Mouse (Mus musculus) kidney, postnatal 14 days (tissue): ENCODE data around the gene 9930021J03Rik.

ENCODE experiments used
- DNase-seq: peaks from one replicate; pipeline ENCODE4 v3.0.0; 2022; ENCODE audit warnings: mixed read lengths

Gene 9930021J03Rik

DNA sequence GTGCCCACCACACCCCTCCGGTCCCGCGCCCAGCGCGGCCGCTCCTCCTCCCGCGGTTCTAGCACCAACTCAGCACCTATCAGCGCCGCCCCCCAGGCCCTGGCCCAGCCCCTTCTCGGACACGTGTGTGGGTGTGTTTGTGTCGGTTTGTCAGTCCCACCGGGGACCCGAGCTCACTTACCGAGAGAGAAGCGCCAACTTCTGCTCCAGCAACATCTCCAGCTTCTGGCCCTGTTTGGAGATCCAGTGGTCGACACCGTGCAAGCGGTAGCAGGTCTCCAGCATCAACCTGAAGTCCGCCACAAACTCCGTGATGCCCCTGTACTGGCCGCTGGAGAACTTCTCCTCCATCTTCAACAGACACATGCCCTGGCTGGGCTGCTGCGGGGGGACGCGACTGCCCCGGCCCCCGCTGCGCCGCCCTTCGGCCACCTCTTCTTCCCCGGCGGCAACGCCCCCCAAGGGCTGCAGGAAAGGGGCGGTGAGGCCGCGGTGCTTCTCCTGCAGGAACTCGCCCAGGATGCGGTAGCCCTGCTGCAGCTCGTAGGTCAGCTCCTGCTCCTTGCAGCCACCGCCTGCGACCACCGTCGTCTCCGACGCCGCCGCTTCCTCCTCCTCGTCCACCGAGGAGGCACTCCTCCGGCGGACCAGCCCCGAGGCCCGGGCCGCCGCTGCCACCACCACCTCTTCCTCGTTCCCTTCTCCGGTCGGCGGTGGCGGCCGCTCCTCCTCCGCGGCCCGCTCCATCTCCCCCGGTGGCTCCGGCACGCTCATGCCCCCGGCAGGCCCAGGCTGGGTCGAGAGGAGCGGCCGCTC is 480 bp downstream of the 9930021J03Rik start:
- peak; percentile 77 for DNase-seq

DNA sequence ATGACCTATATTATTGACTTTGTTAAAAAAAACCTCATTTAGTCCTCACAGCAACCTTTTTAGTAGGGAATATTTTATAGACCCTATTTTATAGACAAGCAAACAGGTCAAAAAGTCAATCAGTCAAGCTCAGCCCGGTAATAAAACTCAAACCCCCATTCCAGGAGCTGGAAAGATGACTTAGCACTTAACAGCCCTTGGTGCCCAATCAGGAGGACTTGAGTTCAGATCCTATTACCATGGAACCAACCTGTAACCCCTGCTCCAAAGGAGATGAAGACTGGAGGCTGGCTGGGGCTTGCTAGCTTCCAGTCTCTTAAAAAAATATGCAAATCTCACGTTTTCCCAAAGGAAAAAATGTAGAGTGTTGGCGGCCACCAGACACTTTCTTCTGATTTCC is 1.8 kb downstream of the 9930021J03Rik start:
- DNase-seq: no peak

DNA sequence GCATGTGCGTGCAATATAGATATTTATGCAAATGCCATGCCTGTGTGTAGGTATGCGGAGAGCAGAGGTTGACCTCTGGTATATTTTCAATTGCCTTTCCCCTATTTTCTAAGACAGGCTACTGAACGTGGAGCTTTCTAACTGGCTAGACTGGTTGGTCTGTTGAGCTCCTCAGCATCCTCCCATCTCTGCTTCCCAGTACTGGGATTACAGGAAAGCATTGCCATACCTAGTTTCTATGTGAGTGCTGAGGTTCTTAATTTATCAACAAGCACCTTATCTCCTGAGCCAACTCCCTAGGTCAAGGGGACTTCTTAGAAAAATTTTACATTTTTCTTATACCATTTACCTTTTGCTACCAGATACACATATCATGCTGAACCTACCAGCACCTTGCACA is 8.4 kb downstream of the 9930021J03Rik start:
- no peak for DNase-seq

DNA sequence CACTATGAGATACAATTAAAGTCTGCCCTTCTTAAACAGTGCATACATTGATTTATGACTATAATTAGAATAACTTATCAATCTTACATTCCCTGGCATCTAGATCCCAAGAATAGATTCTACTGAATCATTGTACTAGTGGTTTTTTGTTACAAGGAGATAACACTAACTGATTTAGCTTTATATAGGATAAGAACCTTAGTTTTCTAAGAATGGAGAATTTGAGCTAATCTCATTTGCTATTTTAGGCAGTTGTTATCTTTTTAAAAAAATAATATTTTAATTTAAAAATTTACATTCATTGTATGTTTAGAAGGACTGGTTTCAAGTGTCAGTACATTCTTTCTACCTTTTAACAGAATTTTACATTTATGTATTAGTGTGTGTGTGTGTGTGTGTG is 17.8 kb downstream of the 9930021J03Rik start:
- no peak for DNase-seq

DNA sequence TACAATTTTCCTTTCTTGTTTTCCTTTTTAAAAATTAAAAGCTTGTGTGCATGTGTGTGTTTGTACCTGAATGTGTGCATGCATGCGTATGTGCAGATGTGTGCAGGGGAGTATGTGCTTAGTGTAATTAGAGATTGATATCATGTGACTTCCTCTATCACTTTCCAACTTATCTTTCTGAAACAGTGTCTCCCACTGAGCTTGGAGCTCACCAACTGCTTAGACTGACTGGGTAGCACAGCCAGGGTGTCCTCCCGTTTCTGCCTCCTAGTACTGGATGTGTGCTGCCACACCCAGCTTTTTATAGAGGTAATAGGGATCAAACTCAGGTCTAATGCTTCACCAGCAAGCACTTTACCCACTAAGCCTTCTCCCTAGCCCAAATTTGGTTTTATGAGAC is 22.9 kb downstream of the 9930021J03Rik start:
- DNase-seq: no peak

DNA sequence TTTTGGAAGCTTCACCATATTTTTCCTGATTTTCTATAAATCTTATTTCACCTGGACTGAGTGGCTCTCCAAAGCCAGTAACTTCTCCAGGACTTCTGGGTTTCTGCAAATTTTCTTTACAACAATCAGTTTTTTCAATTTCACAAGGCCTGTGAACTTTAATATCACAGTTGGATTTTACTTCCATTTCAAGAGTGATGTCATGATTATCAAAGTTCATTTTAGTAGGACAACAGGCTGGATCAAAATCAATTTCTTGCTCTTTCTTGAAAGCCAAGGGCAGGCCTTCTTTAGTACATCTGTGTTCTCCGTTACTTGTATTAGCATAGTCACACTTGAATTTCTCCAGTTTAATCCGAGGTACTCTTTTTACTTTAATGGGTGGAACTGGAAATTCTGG is 51.9 kb downstream of the 9930021J03Rik start:
- DNase-seq: no peak

DNA sequence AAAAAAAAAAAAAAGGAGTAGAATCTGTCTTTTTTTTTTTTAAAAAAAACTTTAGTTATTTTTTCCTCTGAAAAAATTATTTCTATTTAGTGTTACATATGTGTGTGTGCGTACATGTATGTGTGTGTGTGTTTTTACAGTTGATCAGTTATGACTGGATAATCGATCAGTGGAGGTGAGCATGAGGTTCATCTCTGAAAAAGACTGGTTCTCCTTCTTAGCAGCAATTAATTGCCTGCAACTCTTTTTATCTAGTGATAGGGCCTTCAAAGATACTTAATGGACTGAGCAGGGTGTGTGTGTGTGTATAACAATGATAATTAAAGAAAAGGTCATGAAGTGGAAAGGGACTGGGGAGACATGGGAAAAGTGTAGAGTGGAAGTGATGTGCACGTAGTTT is 54.8 kb downstream of the 9930021J03Rik start:
- no peak for DNase-seq

DNA sequence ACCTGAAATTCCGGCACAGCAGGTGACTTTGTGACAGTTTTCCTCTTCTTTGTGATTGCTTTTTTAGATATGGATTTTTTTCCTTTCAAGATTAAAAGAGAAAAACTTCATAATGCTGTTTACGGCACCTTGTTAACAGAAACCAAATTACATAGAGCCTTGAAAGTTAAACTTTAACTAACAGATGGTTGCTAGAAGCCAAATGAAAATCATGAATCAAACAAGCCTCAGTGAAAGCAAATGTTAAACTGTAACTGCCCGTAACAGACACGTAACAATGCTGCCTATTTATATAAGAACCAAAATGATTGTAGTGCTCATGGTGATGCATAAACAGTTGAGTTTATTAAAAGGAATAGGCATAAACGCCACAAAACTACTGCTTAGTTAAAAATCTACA is 62.3 kb downstream of the 9930021J03Rik start:
- peak; percentile 6 for DNase-seq

DNA sequence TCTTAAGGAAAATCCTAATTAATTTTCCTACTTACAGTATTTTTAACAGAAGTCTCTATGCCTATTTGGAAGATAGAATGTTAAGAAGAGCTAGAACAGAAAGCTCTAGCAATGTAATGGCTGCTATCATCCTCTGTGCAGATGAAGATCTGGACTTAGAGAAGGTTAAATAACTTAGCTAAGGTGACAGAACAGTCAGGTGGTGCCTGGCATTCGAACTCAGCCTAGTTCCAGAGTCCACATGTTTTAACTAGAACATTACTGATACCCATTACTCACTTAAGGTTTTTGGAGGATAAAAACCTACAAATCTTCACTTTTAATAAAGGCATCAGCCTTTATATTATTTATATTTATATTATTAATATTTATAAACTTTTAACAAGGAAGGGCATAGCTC is 65.1 kb downstream of the 9930021J03Rik start:
- DNase-seq: peak; percentile 16

DNA sequence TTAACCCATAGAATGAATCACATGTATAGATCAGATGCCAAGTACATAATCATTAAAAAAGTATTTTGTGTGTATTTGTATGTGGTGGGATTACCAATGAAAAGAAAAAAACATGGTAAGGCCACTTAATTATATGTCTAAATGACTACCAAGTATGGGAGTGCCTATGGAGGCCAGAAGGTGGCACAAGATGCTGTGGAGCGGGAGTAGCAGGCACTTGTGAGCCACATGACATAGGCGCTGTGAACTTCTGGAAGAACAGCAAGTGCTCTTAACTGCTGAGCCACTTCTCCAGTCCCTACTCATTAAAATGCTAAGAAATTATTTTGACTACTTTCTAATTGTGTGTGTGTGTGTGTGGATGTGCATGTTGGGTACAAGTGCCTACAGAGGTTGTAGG is 66.2 kb downstream of the 9930021J03Rik start:
- no peak for DNase-seq

DNA sequence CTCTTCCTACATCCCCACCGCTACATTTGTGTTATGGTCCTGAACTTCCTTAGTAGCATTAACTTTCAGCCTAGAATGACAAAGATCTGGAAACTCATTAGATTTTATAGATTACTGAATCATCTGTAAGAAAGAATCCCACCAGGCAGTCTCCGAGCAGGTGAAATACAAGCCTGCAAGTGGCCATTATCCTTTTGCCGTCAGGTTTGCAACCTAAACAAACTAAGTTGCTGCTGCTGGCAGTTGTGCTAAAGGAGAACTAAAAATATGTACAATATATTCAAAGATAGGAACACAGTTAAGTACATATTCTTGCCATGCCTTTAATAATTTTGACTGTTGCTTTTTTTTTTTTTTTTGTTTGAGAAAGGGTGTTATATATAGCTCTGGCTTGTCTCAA is 70.4 kb downstream of the 9930021J03Rik start:
- DNase-seq: no peak

DNA sequence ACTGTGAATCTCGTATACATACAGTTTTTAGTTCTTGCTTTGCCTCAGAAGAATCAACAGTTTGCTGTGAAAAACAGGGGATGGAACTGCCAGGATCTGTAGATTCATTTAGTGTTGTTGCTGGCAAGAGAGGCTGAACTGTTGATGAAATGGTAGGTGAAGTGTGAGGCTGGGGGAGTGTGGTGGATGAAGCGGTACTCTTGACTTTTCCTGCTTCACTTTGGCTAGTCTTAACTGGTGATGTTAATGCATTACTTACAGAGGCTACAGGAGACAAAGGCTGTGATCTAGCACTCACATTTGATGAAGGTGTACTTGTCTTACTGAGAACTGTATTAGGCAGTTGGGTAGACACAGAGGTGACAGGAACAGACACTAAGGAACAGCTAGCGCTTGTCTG is 87.3 kb downstream of the 9930021J03Rik start:
- DNase-seq: no peak

DNA sequence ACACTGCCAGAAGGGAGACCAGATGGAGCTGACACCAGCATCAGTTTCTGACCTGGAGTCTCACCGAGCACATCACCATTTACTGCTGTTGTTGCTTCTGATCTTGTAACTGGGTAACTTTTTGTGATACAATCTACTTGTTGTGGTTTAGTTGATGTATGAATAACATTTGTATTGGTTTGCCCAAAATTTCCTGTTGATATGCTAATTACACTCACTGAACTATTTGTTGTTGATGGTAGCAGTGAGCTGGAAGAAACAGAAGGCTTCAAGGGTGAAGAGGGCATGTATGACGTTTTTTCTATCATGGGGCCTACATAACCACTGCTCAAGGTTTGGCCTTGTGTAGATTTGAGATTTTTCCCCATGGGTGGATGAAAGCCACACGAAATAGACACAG is 87.9 kb downstream of the 9930021J03Rik start:
- no peak for DNase-seq

DNA sequence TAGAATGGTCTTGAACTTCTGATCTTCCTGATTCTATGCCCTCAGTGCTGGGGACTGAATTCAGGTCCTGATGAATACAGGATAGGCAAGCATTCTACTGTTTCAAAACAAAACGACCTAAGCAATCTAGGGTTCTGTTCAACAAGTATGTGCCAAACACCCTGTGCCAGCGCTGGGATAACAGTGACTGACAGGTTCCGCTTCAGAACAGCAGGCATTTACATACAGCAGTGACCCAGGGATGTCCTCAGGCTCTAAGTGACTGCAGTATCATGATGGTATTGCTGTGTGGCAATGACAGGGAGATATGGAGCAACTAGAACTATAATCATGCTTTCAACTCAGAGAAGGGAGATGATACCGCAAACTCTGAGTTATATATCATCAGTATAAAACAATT is 92.3 kb downstream of the 9930021J03Rik start:
- DNase-seq: no peak

DNA sequence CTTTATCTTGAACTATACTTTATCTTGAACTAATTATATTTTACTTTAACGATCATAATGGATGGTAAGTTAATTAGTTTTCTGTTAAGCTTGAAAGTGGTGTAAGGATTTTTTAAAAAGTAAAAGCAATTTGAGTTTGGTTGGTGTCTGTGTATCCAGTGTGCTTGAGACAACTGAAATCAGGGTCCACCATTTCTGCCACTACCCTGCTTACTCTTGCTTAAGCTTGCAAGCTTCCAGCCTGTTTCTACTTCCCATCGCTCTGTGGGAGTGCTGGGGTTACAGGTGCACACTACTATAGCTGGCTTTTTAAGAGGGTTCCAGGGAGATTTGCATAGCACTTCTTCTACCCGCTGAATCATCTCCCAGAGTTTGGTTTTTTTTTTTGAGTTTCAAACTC is 96.3 kb downstream of the 9930021J03Rik start:
- no peak for DNase-seq

DNA sequence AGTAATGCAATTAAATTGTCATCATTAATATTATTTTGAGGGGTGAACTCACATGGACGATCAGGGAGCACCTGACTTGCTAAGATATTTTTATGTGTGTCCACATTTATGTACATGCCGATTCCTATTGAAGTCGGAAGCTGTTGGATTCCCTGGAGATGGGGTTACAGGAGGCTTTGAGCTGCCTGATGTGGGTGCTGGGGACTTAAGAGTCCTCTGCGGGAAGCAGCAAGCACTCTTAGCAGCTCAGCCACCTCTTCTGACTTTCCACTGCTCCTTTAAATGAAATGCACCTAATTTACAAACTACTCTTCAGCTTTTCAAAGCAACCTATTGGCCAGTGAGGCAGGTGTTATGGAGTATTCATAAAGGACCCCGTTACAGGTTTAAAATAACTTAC is 97.3 kb downstream of the 9930021J03Rik start:
- DNase-seq: no peak

DNA sequence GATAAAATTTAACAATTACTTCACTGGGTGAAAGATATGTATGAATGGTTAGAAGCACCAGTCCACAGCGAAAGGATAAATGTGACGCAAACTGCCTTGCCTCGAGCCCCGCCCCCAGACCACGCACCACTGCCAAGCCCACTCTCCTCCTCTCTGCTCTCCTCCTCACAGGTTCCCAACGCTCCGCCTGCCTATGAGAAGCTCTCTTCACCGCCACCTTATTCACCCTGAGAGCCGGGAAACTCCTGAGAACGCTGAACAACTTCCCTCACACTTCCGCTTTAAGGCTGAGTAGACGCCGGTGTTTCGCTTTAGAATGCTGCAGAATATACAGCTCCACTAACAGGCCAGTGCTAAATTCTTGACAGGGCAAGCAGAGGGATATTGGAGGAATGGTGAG is 97.8 kb downstream of the 9930021J03Rik start:
- peak; percentile 9 for DNase-seq

DNA sequence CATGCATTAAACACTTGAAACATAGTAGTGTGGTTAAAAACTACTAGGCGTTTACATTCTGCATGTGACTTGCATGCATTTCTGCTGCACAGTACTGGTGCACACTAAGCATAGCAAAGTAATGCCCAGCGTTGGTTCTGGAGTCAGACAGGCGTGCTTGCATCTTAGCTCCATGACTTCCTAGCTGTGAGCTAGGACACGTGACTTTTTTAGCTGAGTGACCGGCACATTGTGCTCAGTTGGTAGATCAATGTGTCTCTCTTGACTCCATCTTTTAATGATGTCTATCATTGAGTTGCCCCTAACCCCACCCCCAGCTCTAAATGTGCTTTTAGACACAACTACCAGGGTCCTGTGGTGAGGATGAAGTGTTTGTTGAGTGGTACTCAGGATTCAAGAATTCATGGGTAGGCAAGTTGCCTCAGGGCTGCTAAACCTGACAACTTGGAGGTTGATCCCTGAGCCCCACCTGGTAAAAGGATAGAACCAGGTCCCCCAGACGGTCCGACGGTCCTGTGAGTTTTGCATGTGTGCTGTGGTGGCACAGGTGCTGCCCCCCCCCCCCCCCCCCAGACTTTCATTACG is 98.4 kb downstream of the 9930021J03Rik start:
- DNase-seq: no peak

DNA sequence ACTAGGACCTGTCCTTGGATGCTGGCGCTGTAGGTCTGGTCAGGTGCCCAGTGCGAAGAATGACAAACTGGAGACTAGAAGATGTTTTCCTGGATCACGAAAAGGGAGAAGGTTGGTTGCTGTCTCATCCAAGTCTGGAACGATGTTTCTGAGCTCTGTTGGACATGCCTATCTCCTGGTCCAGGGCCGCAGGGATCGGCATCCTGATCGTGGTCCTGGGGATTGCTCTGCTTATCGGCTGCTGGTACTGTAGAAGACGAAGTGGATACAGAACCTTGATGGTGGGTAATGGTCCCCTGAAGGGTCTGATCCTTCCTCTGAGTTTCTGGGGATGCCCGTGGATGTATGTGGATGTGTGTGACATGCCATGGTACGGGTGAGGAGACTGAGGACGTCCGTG is 101.4 kb downstream of the 9930021J03Rik start:
- no peak for DNase-seq

DNA sequence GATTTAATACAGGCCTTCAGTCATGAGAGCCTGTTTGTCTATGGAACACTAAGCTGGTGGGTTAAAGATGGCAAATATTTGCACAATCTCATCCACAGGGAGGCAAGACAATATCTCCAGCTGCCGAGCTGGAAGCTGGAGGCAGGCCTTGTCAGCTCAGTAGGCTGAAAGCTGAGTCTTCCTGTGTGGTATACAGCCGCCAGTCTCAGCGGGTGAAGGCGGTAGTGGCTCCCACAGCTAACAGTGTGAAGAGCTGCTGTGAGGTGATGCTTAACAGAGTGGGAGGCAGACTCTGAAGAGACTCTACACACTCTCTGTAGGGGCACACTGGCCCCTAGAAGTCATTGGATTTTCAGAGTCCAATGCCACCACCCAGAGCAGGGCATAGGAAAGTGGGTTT is 104.1 kb downstream of the 9930021J03Rik start:
- DNase-seq: no peak

DNA sequence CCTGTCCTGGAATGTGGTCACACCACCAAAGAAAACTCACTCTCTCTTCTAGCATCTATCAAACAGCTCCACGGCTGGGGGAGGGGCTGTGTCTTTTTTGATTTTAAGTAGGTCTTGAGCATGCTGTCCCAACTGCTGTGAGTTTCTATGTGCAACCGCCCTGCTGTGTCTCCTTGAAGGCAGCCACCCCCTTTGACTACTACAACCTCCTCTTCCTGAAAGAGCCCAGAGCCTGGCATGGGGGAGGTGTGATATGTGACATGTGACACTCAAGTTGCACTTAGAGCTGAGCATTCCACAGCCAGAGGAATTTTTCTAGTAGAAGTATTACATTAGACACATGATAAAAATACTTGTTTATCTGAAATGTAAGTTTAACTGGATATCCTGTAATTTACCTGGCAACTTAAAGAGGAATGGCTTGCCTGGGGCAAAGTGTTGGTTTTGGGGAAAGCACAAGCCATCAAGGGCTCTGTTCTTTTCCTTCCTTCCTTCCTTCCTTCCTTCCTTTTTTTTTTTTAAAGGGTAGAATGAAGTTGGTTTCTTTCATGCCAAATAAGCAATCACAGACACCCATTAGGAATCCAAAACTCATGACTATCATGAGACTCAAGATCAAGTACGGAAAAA is 108.4 kb downstream of the 9930021J03Rik start, which contains the start of gene Mlana:
TSS of gene Mlana (plus strand) at position 580 of the 630 bp plus-strand sequence.
- no peak for DNase-seq

DNA sequence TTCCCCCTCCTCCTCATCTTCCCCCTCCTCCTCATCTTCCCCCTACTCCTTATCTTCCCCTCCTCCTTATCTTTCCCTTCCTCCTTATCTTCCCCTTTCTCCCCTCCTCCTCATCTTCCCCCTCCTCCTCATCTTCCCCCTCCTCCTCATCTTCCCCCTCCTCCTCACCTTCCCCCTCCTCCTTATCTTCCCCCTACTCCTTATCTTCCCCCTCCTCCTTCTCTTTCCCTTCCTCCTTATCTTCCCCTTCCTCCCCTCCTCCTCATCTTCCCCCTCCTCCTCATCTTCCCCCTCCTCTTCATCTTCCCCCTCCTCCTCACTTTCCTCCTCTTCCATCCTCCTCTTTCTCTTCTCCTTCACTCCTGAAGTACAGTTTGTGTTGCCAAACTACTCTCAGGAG is 108.9 kb downstream of the 9930021J03Rik start:
- no peak for DNase-seq

DNA sequence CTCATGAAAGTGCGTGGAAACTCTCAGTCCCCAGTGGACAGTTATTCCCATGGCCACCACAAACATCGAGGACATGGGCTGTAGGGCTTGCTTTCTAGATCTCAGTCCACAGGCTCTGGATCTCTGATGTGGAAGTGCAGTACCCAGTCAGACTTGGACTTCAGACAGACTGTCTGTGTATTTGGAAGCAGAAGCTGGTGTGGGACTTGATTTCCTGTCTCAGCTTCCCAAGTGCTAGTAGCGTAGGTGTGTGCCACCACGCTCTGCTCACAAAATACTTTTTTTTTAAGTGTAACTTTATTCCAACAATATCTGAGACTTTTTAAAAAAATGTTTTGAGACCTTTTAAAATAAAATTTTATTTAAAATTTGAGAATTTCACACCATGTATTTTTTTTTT is 109.5 kb downstream of the 9930021J03Rik start:
- DNase-seq: no peak

DNA sequence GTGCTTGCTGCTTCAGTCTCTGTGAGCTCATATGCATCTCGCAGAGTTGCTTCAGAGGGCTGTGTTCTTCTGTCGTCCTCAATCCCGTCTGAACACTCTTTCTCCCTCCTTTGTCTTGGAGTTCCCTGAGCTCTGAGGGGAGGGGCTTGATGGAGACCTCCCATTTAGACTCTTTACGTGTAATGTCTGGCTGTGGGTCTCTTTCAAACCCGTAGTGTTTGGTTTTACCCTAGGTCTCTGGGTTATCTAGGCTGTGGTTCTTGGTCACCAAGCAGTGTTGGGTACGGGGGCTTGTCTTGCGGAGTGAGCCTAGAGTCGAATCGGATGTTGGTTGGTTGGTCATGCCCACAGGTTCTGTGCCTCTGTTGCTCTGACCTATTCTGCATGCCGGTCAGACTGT is 110.7 kb downstream of the 9930021J03Rik start:
- DNase-seq: no peak
